Mouse (Mus musculus) intestine, embryonic 16.5 days (tissue): ENCODE measurements around the gene Kdm1b. TPM values are rescaled to one million over a fixed set of nuclear protein-coding genes. Genes with fewer than 3 reads are reported as not detected.

Experiments
- ATAC-seq: fragments of 200-750 bp; cut with Nextera tagmentation; 2 replicates; pipeline ENCODE4 v1.8.0; 2017; ENCODE audit warnings: moderate TSS enrichment, moderate library complexity
- H3K27ac ChIP-seq: fragments of 300-500 bp; sonication (generic); 2 replicates; pipeline ENCODE4 v1.5.1; 2014; ENCODE audit warnings: mild to moderate bottlenecking, low read length
- H3K27me3 ChIP-seq: fragments of 300-500 bp; sonication (generic); replicated peaks from 2 replicates; pipeline ENCODE4 v1.6.1; 2014; ENCODE audit warnings: low read length, control low read depth, mixed read lengths; ENCODE audit not compliant: control insufficient read depth, insufficient read depth
- H3K36me3 ChIP-seq: fragments of 300-500 bp; sonication (generic); 2 replicates; pipeline ENCODE4 v1.6.1; 2014; ENCODE audit warnings: low read length, control low read depth; ENCODE audit not compliant: control insufficient read depth, insufficient read depth
- H3K4me1 ChIP-seq: fragments of 300-500 bp; sonication (generic); 2 replicates; pipeline ENCODE4 v1.6.1; 2014; ENCODE audit warnings: low read length, control low read depth, mixed read lengths; ENCODE audit not compliant: control insufficient read depth, insufficient read depth
- H3K4me2 ChIP-seq: fragments of 300-500 bp; sonication (generic); 2 replicates; pipeline ENCODE4 v1.6.1; 2014; ENCODE audit warnings: low read depth, low read length, control low read depth
- H3K4me3 ChIP-seq: fragments of 300-500 bp; sonication (generic); 2 replicates; pipeline ENCODE4 v1.5.1; 2014; ENCODE audit warnings: mild to moderate bottlenecking, low read length
- H3K9ac ChIP-seq: fragments of 300-500 bp; sonication (generic); 2 replicates; pipeline ENCODE4 v1.6.1; 2014; ENCODE audit warnings: low read depth, low read length
- H3K9me3 ChIP-seq: fragments of 300-500 bp; sonication (generic); 2 replicates; pipeline ENCODE4 v1.6.1; 2016; ENCODE audit warnings: low read length, control low read depth; ENCODE audit not compliant: control insufficient read depth
- WGBS: fragments of 180-500 bp; shearing (Covaris S2); extraction: QIAGEN DNeasy Blood & Tissue Kit; methylation state at CpG from one replicate; pipeline ENCODE4 v1.1.7; 2014; 5-methylcytosine and 5-hydroxymethylcytosine counted together
- polyA plus RNA-seq: library from polyadenylated mRNA; unstranded; fragments of >200 nt; fragmentation: Nextera tagmentation; extraction: Ambion mirVana; gene quantifications from 2 replicates; pipeline ENCODE4 v1.2.1, GENCODE M21; 2015

The Kdm1b gene
- polyA plus RNA-seq, 1 experiment from 2014 or later: 10.2 TPM

- no peaks in the 10 kb centered on the region for H3K9me3 ChIP-seq
- 56% methylated on average over 3 of the region's 3 CpGs for WGBS
- peak; percentile 71; the same call in 1 of the 2 replicates for ATAC-seq
- no peak overlapping the region for H3K4me3 ChIP-seq
- H3K27me3 ChIP-seq: no peaks in the 10 kb centered on the region
- H3K9ac ChIP-seq: no peak overlapping the region
- no peak overlapping the region for H3K4me2 ChIP-seq
- no peaks in the 10 kb centered on the region for H3K4me1 ChIP-seq
- H3K36me3 ChIP-seq: no peaks in the 10 kb centered on the region
- H3K27ac ChIP-seq: no peak overlapping the region
These were observed 69.6 kb downstream of the Kdm1b start for GRCm38 (mm10) chr13:47112924-47113323.

- no peak for ATAC-seq
- Histone ChIP-seq H3K27ac (no peak overlapping the region), H3K4me3 (no peak overlapping the region), H3K4me1 (no peaks in the 10 kb centered on the region), H3K9me3 (no peaks in the 10 kb centered on the region), H3K27me3 (no peaks in the 10 kb centered on the region), H3K9ac (no peak overlapping the region), H3K4me2 (no peak overlapping the region), H3K36me3 (no peaks in the 10 kb centered on the region)
- 80% methylated on average over 3 of the region's 3 CpGs for whole genome bisulfite sequencing
These were observed 72.7 kb downstream of the Kdm1b start for GRCm38 (mm10) chr13:47116000-47116399.

DNA sequence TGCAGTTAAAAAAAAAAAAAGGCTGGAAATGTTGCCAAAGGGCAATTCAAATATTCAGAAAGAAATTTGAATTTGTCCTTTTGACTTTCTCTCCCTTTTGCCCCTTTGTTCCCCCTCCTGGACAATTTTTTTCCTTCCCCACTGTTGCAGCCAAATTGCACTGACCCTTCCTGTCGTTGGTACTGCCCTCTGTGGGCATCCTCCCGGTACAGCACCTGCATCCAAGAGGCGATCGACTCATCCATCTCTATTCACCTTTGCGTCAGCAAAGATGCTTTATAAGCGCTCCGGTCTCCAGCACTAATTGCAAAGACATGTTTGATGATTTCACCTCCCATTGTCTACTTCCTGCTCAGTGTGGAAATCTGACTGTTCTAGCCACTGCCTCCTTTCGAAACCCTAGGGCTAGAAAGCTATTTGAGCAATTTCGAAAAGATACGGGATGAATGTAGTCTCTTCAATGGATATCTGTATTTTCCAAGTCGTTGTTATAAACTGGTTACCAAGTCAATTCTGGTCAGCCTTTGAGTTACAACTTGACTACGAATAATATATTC, 78.1 kb downstream of the Kdm1b start:
- no peaks in the 10 kb centered on the region for H3K27me3 ChIP-seq
- no peaks in the 10 kb centered on the region for H3K9me3 ChIP-seq
- no peak for ATAC-seq
- peaks cover 12% of the 10 kb centered on the region for H3K4me1 ChIP-seq
- H3K27ac ChIP-seq: no peak overlapping the region
- H3K4me3 ChIP-seq: no peak overlapping the region
- no peak overlapping the region for H3K9ac ChIP-seq
- no peaks in the 10 kb centered on the region for H3K36me3 ChIP-seq
- 41% methylated on average over 12 of the region's 12 CpGs for WGBS
- H3K4me2 ChIP-seq: no peak overlapping the region

DNA sequence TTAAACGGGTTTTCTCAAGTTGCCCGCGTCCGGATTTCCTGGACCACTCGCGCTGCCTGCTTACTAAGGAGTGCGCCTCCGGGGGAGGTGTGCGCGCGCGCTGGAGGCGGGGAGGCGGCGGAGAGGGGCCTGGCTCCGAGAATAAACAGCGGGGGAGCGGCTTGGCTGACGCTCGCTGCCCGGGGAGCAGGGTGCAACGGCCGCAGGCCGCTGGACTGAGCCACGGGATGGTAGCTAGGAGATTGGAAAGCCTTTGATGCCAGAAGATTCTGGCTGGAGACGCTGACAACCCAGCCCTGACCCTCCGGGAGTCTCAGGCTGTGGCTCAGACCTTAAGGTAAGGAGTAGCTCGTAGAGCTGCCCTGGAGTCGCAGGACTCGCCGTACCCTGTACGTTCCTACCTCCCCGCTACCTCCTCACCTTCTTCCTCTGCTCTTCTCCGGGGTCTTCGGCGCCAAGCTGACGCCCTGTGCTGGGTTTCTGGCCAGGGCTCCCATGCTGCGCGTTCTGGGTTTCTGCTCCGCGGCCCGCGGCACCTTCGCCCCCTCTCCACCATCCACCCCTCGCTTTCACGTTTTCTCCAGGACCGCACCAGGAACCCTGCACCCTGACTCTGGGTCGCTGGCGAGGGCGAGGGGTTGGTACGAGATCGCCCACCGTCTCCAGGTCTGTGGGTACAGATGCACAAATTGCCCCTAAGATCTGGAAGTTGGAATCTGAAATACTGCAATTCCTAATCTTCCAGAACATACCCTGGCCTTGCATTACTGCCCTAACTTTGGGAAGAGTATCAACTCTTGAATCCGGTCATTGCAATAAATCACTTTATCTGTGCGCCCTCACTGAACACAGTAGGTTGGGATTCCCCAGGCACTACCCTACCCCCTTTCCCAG, 79.5 kb downstream of the Kdm1b start, which contains the start of gene Rnf144b:
Gene Rnf144b (plus strand): TSS at position 120 of the 894 bp plus-strand sequence.
- no peaks in the 10 kb centered on the region for H3K36me3 ChIP-seq
- ATAC-seq: peak; percentile 60; the same call in 1 of the 2 replicates
- H3K4me2 ChIP-seq: peak within 1 kb of the TSS; percentile 98
- no peak within 1 kb of the TSS for H3K27ac ChIP-seq
- 2% methylated on average over 55 of the region's 55 CpGs for WGBS
- peak within 1 kb of the TSS; percentile 66 for H3K9ac ChIP-seq
- peaks cover 12% of the 10 kb centered on the region for H3K4me1 ChIP-seq
- H3K4me3 ChIP-seq: peak within 1 kb of the TSS; percentile 60
- no peaks in the 10 kb centered on the region for H3K9me3 ChIP-seq
- H3K27me3 ChIP-seq: no peaks in the 10 kb centered on the region

DNA sequence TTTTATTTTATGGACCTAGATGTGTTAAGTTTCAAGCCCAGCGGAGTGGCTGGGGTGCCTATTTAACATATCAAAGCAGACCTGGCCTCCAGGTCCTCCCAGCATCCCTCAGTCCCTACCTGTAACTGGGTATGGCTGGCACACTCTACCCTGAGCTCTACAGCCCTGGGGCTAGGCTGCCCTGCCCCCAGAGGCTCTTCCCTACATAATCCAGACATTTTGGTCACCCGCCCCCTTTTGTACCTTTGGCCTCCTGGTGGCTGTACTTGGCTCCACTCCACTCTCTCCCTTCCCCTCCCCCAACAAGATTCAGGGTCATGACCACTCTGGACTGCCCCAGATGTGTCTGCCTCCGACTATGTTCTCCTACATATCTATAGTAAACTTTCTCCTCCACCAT, 81.2 kb downstream of the Kdm1b start:
- Histone ChIP-seq H3K36me3 (no peaks in the 10 kb centered on the region), H3K27ac (no peak overlapping the region), H3K4me3 (no peak overlapping the region), H3K4me2 (no peak overlapping the region), H3K9me3 (no peaks in the 10 kb centered on the region), H3K27me3 (no peaks in the 10 kb centered on the region), H3K4me1 (peaks cover 12% of the 10 kb centered on the region), H3K9ac (no peak overlapping the region)
- ATAC-seq: no peak
- WGBS: 51% methylated on average over 3 of the region's 3 CpGs

DNA sequence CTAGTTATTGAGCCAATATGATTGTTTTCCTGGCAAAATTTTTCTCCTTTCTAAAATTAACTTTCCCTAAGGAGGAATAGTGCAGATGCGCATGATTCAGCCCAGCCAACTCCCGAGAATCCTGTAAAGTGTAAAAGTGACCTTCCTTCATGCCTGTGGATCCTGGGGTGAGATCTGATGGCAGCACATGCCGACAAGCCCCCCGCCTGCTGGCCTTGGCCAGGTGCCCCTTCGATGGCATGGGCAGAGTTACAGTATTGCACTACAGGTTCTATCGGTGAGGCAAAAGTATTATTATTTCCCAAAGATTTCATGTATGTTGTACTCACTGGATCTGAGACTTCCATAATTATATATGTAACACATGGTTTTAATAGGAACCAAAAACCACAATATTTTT, 81.7 kb downstream of the Kdm1b start:
- Histone ChIP-seq H3K9ac (no peak overlapping the region), H3K9me3 (no peaks in the 10 kb centered on the region), H3K4me3 (no peak overlapping the region), H3K36me3 (no peaks in the 10 kb centered on the region), H3K27me3 (no peaks in the 10 kb centered on the region), H3K4me2 (no peak overlapping the region), H3K27ac (no peak overlapping the region), H3K4me1 (peaks cover 12% of the 10 kb centered on the region)
- no peak for ATAC-seq
- 83% methylated on average over 6 of the region's 6 CpGs for WGBS

DNA sequence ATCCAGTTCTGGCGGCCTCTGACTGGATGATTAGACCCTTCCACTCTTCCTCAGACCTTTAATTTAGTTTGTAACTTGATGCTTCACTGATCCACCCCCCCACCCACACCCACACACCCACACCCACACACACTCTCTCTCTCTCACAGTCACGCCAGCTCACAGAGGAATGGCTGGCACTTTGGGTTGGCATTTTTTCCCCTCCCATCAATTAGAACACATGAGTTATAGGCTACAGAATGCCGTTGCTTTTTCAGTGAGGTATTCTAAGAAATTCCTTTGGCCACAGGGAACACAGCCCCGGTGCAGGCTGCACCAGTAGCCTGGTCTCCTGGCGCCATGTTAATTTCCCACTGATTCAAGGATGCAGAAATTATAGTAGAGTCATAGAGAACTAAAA, 82.3 kb downstream of the Kdm1b start:
- Histone ChIP-seq H3K9ac (no peak overlapping the region), H3K9me3 (no peaks in the 10 kb centered on the region), H3K27me3 (no peaks in the 10 kb centered on the region), H3K27ac (no peak overlapping the region), H3K4me2 (no peak overlapping the region), H3K36me3 (no peaks in the 10 kb centered on the region), H3K4me1 (peaks cover 12% of the 10 kb centered on the region), H3K4me3 (no peak overlapping the region)
- ATAC-seq: no peak
- WGBS: 72% methylated on average over 5 of the region's 5 CpGs

DNA sequence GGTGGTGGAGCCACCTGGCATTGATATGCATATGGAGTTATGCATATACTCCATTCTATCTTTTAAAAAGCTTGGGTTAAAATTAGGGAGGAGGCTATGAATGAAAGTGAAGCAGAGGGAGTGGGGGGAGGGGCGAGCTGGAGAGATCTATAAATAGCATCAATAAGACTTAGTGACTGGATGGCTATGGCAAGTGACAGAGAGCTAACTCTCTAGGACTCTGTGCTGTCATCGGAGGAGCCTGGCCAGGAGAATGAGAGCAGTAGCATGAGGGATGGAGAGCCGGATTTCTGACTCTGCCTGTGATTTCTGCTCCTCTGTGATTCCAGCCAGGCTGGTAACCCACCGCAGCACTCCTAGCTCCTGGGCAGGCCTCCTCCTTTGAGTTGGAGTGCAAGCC, 85.8 kb downstream of the Kdm1b start:
- Histone ChIP-seq H3K4me1 (no peaks in the 10 kb centered on the region), H3K27me3 (no peaks in the 10 kb centered on the region), H3K4me2 (no peak overlapping the region), H3K27ac (no peak overlapping the region), H3K9me3 (no peaks in the 10 kb centered on the region), H3K4me3 (no peak overlapping the region), H3K36me3 (no peaks in the 10 kb centered on the region), H3K9ac (no peak overlapping the region)
- 68% methylated on average over 4 of the region's 4 CpGs for WGBS
- ATAC-seq: no peak

DNA sequence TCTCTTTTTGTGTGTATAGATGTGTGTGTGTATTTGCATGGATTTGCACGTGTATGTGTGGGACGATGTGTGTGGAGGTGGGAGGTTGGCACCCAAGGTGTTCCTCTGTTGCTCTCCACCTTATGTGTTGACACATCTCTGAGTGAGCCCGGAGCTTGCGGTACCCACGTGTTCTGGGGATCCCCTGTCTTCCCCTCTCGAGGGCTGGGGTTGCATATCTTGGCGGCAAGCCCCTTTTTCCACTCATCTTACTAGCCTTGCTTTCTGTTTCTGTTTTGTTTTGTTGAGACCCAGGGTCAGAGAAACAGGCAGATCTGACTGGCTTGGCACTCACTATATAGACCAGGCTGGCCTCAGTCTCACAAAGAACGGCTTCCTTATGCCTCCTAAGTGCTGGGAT, 89.8 kb downstream of the Kdm1b start:
- Histone ChIP-seq H3K4me3 (no peak overlapping the region), H3K4me2 (no peak overlapping the region), H3K4me1 (no peaks in the 10 kb centered on the region), H3K9ac (no peak overlapping the region), H3K9me3 (no peaks in the 10 kb centered on the region), H3K36me3 (no peaks in the 10 kb centered on the region), H3K27me3 (no peaks in the 10 kb centered on the region), H3K27ac (no peak overlapping the region)
- ATAC-seq: no peak
- WGBS: 84% methylated on average over 8 of the region's 8 CpGs
